Mouse (Mus musculus): ENCODE measurements around the gene Wdpcp.

The Wdpcp gene

DNA sequence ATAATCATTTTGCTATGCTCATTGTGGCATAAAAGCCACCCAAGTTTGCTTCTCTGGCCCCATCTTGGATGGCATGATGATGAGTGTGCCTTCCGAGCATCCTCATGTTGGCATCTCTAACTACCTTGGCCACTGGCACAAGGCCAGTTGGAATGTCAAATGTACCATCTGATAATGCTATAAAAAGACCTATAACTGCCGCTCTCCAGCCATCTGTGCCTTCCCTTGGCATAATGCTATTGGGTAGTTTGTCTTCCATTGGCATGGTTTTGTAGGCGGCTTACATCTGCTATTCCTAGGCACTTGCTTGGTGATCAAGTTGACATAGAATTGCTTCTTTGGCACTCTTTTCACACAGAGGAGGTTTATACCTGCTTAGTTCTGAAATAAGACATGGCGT lies 191.2 kb downstream of the Wdpcp start:
- no peak for DNase-seq

DNA sequence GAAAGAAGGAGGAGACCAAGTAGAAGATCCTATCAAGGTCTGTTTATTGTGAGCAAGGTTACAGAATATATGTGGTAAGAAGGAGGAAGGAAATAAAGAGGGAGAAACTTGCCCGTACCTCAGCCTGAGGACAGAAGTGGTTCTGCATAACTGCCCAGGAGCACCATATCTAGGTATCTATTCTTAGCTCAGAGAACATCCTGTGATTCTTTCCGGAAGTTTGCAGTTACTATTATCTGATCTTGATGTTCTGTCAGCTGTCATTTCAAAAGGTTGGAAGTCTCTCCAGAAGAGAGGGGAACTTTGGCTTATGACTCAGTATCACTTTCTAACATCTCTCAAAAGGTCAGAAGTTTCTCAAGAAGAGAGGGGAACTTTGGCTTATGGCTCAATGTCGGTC lies 216.8 kb downstream of the Wdpcp start:
- no peak for DNase-seq

DNA sequence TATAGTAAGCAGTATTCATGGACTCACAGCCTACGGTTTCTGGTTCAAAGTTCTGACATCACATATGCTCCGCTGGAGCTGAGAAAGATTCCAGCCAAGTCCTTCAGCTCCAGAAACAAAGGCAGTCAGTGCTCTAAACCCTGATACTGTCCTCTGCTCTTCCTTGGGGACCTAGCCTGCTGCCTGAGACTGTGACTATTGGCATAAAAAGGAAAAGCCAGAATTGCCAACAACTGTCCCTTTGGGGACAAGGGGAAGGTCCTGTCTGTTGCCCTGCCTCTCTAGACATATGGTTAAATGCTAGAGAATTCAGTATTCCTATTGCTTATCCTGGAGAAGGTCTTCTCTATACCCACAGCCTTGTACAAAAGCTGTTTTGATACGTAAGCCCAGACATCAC lies 252.9 kb downstream of the Wdpcp start:
- DNase-seq = no peak

DNA sequence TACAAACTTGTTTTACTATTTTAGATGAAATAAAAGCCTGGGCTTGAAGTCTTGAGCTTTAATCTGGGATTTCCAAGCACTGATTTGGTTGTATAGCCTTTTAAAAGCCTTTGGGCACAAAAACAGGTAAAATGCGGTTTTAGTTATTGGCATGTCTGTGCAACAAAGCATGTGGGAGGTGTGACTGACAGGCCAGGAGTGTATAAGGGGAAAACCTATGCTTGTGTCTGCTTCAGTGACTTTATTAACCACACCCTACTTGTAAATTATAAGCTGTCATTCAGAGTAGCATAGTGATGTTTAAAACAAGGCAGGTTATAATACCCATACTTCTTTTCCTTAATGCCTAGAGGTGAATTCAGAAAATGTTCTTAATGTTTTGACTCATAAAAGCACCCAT lies 254.5 kb downstream of the Wdpcp start:
- DNase-seq = no peak

DNA sequence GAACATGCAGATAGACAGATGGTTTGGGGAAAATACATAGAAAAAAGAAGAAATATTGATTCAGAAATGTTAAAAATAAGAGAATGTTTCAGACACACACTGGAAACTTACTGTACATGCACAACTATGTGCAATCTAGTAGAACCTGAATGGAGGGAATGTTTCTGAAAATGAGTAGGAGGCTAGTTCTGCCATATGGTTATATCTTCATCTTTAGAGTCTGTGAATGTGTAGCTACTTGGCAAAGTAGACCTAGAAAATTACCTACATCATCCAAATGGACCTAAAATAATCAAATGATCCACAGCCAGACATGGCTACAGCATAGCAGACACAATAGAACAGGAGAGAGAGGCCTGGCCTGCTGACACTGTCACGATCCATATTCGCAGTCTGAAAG lies 275.0 kb downstream of the Wdpcp start:
- no peak for DNase-seq

DNA sequence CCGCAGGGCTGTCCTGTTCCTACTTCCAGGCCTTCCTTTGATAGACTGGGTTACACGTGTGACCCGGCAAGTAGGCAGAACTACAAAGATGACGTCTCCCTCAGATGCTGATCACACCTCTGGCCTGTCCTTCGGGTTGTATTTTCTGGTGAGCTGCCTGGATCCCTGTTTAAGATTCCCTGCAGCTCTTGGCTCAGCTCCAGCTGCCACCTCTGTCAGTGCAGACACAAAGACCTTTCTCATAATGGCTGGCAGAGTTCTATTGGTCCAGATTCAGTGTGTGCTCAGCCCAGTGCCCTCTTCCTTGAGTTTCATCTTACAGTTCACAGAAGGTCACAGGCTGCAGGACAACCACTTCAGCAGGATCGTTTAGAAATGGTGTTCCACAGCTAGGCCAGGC lies 292.0 kb downstream of the Wdpcp start:
- no peak for DNase-seq

DNA sequence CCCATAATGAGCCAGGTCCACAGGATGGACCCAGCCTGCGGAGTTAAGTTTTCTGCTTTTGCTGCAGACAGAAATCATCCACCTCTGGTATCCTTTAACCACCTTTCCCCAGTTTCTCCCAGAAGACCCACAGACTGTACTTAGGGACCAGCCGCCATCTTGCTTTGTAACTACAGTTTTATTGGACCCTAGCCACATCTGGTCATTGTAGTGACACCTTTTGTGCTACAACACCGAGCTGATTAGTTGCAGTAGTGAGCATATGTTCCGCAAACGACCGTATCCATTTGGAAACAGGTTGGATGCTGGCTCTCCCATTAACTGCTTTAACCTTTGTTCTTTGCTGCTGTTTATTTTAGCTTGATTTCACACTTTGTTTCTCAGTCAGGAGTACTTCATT lies 292.5 kb downstream of the Wdpcp start:
- no peak for DNase-seq

DNA sequence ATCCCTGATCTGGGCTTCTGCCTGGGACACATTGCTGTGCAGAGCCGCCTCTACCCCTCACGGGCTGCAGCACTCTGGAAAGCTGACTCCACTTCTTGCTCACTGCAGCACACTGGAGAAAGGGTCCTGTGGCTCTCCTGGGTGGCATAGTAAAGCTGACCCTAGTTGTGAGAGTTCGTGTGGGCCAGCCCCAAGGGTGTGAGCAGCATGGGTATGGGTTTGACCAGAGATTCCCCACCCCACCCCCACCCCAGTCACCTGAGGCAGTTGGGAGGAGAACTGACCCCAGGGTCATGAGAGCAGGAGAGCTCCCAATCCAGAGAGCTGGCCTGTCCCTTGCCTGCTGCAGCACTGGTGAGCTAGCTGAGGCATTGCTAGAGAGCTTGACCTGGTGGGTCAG lies 296.6 kb downstream of the Wdpcp start:
- no peak for DNase-seq

DNA sequence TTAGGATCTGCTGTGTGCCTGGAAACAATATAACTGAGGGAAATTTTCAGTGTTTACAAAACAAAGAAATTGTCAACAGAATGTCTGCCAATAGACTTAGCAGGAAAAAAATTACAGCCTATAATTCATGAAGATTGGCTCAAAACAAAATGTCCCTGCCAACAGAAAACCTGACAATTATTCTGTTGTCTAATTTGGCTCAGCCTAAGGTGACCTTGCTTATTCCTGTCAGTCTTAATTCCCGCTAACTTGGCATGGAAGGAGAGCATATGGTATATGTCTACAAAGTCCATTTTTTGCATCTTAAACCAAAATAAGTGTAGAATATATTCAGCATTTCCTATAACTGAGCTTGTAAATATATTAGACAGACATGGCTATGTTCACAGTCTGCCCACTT lies 298.8 kb downstream of the Wdpcp start:
- no peak for DNase-seq

DNA sequence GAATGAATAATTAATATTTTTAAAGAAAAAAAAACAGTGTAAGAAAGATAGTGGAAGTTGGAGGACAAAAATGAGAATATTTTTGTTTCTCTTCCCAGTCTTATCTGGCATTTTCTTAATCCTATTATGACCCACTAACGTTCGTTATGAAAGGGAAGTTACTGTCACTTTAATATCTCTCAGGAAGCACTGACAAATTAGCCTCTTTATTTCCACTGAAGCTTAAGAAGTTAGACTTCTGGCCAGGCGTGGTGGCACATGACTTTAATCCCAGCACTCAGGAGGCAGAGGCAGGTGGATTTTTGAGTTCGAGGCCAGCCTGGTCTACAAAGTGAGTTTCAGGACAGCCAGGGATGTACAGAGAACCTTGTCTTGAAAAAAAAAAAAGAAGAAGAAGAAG lies 299.7 kb downstream of the Wdpcp start:
- DNase-seq = no peak

DNA sequence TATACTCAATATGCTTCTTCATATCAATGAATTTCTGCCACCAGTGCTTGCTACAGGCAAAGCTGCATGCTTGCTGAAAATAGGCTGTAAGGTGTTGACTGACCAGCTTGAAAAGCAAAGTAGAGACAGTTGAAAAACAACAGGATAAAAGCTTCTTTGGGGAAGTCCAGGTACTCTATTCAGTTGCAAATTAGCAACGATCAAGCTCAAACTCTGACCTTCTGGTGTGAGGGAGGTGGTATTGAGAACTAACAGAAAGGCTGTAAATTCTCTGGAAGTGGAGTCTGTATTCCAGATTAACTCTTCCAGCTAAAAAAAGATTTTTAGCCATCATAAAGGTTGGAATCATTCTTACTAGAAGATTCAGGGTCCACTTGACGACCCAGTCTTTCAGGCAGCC lies 303.0 kb downstream of the Wdpcp start:
- no peak for DNase-seq

DNA sequence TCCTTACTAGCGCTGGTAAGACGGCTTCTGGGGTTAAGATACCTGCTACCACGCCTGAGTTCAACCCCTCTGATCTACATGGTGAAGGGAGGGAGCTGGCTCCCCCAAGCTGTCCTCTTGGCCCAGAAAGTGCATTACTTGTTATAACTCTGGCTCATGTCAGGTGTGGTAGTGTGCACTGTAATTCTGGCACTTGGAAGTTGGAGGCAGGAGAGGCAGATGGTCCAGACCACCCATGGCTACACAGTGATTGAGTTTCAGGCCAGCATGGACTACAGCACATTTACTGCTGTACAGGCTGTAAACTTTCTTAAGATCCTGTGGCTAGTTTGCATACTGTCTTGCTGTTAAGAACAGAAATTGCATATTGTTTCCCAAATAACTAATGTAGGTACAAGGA lies 322.7 kb downstream of the Wdpcp start:
- DNase-seq = no peak

DNA sequence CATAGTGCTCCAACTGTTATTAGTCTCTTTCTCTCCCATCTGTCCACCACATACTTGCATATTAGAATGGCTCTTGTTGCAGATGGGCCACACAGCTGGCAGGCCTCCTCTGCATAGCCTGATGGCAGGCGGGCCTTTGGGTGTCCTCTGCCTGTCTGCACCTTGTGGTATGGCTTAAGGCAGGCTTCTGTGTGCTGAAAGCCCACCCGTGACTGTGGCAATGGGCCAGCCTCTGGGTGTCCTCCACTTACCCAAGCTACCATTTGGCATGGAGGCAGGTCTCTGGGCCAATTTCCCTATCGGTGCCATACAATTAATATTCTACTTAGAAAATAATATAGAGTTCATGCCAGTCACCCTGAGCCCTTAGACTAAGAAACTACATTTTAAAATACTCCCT lies 350.5 kb downstream of the Wdpcp start:
- DNase-seq = no peak

All from thymus, postnatal 36 days (tissue).